Mouse (Mus musculus) kidney, postnatal 36 days (tissue): ENCODE results near the gene Heg1.

Experiments
- DNase-seq, 2 experiments: peaks; one replicate each; pipeline ENCODE4 v3.0.0; 2021 to 2022; ENCODE audit warnings: mixed read lengths in 2 of 2

Heg1 gene

GRCm38 (mm10) chr16:33708031-33708430 is 23.9 kb downstream of the Heg1 start:
- DNase-seq: peak; percentile 32 to 39

DNA sequence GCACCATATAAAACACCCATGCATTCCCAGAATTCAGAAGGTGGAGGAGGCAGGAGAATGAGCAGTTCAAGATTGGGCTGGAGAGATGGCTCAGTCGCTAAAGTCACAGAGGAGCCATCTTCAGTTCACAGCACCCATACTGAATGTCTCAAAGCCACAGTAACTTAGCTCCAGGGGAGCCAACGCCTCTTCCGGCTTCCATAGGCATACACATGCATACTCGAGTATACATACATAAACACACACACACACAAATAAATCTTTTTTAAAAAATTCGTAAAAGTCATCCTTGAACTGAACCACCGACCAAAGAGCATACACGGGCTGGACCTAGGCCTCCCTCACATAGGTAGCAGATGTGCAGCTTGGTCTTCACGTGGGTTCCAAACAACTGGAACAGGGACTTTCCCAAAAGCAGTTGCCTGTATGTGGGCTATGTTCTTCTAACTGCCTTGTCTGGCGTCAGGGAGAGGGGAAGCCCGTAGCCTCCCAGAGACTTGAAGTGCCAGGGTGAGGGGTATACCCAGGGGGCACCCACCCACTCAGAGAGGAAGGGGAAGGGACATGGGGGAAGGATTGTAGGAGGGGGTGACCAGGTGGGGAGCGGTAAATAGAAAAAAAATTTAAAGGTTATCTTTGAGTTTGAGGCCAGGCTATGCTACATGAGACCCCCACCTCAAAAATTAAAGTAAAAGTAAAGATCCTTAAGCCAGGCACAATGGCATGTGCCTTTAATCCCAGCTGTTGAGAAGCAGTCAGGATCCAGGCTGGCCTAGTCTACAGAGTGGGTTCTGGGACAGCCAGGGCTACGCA is 24.6 kb downstream of the Heg1 start:
- DNase-seq: no peak

DNA sequence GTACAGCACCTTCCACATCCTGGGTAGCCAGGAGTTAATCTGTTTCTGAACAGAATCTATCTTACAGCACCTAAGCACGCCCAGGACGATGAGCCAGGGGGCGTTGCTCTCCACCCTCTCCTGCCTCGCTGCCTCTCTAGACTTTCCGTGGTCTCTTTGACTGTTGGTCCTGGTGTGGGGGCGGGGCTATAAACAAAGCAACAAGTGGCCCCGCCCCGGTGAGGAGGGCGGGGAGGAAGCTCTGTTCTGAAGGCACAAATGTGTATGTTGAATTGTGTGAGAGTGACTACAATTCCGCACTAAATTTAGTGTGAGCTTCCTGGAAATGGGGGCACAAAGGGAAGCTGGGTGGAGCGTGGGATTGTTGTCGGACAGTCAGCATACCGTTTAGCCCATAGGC is 30.1 kb downstream of the Heg1 start:
- peak; percentile 79 to 80 for DNase-seq

DNA sequence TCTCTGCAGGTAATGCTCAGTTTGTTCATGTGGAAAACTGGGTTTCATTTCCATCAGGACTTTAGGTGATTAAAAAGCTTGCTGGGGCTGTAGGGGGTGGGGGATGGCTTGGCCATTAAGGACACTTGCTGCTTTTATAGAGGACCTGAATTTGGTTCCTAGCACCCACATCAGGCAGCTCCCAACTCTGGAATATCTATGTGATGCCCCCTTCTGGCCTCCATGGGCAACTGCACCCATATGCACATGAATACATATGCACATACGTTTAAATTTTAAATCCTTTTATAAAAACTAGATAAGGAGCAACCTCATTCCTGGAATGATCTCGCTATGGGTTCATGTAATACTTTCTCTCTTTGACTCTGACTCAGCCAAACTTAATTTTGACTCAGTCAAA is 39.1 kb downstream of the Heg1 start:
- DNase-seq: no peak

- no peak for DNase-seq
Observed at GRCm38 (mm10) chr16:33723983-33724382, 39.8 kb downstream of the Heg1 start.

- DNase-seq: no peak
Observed at GRCm38 (mm10) chr16:33726261-33726660, 42.1 kb downstream of the Heg1 start.

DNA sequence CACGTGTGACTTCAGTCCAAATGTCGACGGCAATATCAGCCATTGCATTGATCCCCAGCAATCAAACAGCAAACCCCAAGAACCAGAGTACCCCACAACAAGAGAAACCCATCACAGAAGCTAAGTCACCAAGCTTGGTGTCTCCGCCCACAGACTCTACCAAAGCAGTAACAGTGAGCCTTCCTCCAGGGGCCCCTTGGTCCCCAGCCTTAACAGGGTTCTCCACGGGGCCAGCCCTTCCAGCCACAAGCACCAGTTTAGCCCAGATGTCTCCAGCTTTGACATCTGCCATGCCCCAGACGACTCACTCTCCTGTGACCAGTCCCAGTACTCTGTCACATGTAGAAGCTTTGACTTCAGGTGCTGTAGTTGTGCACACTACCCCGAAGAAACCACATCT is 42.7 kb downstream of the Heg1 start:
- DNase-seq: no peak

GRCm38 (mm10) chr16:33728427-33728826 is 44.3 kb downstream of the Heg1 start:
- DNase-seq: peak in 1 of 2 experiments; percentile 36

- no peak for DNase-seq
Observed at GRCm38 (mm10) chr16:33731291-33731690, 47.1 kb downstream of the Heg1 start.

DNA sequence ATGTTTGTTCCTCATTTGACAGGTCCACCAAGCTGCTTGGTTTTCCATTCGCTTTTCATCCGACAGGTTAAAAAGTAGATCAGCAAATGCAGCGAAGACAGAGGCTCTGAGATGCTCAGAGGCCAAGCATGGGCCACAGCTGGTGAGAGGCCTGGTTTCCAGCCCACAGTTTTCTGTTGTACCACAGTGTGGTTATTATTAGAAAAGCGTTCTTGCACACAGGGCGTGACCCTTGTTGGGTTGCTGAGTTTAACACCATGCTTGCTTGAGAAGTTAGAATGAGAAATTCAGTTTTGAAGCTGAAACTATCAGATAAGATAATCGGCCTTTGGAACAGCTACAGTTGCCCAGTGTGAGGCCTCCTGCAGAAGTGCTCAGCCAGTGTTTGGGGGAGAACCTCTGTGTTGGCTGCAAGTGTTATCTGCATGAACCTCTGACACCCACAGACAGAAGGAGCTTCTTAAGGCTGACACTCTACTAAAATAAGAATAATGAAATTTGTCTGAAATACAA is 48.1 kb downstream of the Heg1 start:
- DNase-seq: no peak

DNA sequence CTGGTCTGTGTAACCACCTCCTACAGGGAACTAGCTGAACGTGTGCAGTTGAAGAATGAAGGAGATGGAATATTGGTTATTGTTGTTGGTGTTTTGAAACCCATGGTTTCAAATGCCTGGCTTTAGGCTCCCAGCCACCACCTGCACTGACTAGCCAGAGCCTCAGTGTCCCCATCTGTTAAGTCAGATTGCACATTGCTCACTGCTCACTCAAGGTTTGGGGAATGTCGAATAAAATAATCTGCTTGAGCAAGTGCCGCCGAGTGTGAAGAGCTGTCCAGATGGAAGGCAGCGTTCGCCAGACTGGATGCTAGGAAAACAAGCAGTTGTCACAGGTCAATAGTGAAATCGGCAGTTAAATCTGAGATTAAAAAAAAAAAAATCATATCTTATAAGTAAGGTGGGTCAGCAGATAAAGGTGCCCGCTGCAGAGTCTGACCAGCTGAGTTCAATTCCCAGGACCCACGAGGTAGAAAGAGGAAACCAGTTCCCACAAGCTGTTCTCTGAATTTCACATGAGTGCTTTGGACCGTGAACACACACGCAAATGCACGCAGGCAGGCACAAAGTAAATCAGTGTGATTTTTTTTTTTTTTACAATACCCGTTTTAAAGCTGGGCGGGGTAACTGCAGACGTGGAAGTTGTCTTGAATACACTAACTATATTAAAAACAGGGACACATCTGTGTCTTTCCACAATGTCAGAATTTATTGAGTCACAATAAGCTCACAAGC is 48.8 kb downstream of the Heg1 start:
- DNase-seq: no peak

- no peak for DNase-seq
Observed at GRCm38 (mm10) chr16:33733864-33734263, 49.7 kb downstream of the Heg1 start.

DNA sequence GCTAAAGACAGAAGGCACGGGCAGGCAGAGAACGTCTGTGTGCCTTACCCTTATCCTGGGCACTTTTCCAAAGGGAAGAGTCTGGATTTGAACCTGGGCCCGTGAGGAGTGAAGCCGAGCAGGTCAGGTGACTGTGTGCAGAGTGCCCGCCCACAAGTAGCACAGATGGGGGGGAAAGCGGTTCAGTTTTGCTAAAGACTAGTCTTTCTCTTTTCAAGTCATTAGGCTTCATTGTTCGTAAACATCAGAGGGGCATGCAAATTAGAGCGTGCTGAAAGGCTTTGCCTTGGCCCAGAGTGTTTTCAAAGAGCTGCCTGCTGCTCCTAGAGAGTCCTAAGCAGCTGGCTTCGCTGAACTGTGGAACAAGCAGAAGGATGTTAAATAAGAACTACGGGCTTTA is 50.4 kb downstream of the Heg1 start:
- no peak for DNase-seq

- no peak for DNase-seq
Observed at GRCm38 (mm10) chr16:33735238-33735637, 51.1 kb downstream of the Heg1 start.

DNA sequence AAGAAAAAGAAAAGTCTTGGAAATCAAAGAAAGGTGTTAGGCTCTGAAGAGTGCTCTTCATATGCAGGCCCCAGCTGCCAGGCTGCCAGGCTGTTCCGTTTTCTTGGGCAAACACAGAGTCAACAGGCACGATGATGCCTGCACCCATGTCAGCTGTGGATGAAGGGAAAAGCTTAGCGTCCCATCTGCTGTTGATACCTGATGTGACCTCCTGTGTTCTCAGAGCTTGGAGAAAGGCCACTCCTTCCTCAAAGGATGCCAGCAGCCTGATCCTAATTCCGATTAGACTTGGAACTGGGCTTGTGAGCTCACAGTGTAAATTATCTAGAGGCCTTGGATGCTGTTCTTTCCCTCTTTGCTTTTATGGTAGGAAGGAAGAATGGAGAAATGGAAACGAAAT is 51.6 kb downstream of the Heg1 start:
- DNase-seq: no peak

DNA sequence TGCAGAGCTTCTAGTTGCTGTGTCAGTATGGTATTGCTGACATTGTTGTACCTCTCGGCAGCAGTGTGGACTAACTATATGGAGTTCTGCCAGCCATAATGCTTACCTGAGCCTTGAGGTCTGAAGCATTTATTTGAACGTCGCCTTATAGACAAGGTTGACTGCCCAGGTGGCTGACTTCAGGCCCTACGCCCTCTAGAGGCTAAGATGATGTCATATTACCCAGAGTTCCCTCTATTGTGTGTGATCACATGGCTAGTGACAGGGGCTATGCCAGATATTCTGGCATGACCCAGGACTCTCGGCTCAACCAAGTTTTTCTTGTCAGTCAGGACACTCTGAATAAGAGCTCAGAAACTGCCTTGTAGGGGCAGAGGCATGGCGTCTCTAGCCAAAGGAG is 52.6 kb downstream of the Heg1 start:
- no peak for DNase-seq

GRCm38 (mm10) chr16:33738949-33739719 is 55.0 kb downstream of the Heg1 start:
- no peak for DNase-seq

DNA sequence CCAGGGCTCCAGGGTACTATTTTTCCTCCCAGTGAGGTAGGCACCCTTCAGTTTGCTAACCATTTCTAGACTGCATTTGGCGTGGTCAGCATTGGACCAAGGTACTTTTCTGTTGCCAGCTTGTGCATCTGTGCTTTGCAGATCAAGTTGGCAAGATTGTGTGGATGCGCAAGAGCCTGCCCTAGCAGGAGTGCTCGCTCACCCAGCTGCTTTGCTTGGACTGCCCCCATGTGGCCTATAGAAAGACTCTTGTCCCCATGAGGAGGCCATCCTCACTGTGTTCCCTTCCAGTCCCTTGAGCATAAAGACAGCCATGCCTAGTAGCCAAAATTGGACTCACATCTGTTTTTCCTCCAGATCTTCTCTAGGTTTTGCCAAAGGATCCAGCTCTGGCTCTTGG is 55.6 kb downstream of the Heg1 start:
- DNase-seq: peak; percentile 70 to 76

DNA sequence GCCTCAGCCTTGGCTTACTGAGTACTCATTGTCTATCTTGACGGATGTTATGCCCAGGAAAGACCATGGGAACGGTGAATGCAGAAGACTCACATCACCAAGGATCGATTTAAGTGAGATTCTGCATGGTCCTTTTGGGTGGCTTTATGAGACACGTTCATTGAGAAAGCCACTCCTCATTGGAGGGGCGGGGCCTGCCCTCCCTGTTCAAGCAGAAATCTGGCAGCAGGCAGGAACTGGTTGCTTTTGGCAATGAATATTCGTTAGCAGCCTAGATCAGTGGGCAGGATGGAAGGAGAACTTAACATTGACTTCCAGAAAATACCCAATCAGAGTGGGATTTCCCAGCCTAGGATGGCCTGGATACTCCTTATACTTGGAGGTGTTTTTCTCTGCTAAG is 56.2 kb downstream of the Heg1 start:
- DNase-seq: peak in 1 of 2 experiments; percentile 38

- no peak for DNase-seq
Observed at GRCm38 (mm10) chr16:33741795-33742194, 57.6 kb downstream of the Heg1 start.

DNA sequence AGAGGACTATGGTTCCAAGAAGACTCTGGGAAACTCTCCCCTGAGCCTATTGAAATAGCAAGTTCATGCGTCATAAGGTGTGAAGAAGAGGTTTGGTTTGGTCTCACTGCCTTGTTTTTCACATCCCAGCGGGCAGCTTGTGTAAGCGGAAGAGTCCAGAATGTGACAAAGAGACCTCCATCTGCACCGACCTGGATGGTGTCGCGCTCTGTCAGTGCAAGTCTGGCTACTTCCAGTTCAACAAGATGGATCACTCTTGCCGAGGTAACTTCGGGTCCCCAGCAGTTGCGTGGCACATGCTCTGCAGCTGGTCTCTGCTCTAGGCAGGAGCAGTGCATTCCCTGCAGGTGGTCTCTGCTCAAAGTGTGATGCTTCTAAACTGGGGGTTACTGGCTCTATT is 58.1 kb downstream of the Heg1 start:
- no peak for DNase-seq

- peak in 1 of 2 experiments; percentile 55 for DNase-seq
Observed at GRCm38 (mm10) chr16:33744622-33745419, 60.7 kb downstream of the Heg1 start.
